Mouse (Mus musculus) WW6 (cell line): ENCODE measurements around the gene Anapc2.

Experiments used
- DNase-seq: peaks from one replicate; pipeline ENCODE4 v3.0.0-alpha.2; 2013; ENCODE audit warnings: low read depth, low spot score

Anapc2 gene

GRCm38 (mm10) chr2:25271827-25272511, at the start of gene Anapc2, which contains the start of gene Ssna1:
Gene Anapc2, plus strand, starts transcription at chr2:25272478.
Gene Ssna1, minus strand, starts transcription at chr2:25272438.
- peak; percentile 91 for DNase-seq

DNA sequence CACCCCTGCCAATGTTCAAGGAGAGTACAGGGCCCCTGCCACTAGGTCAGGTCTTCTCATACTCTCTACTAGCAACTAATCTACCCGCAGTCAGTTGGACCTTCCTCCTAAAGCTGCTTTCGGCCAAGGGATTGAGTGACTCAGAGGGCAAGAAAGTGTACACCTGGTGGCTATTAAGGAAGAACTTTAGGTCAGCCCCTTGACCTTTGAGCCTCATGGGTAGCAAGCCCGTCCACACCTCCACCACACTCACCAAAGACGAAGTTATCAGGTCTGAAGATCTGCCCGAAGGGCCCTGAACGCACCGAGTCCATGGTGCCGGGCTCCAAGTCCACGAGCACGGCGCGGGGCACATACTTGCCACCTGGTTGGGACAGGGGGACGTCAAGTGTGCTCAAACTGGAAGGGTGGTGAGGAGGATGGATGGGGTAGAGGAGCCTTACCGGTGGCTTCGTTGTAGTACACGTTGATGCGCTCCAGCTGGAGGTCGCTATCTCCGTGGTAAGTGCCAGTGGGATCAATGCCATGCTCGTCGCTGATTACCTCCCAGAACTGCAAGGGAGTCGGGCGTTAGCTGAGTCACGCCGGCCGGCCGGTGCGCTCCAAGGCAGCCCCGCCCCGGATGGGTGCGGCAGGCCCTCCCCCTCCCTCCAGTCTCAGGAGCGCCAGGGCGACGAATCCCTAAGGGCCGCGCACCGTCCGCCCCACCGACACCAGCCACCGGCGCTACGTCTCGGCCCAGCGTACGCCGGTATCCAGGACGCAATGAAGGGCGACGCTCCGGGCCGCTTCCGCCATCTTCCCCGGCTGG, 48.4 kb upstream of the Anapc2 start:
- no peak for DNase-seq

GRCm38 (mm10) chr2:25224492-25224765, 47.8 kb upstream of the Anapc2 start, which contains the start of gene Tubb4b:
Gene Tubb4b, minus strand, starts transcription at chr2:25224702.
- DNase-seq = no peak

- DNase-seq = peak; percentile 97
Observed at GRCm38 (mm10) chr2:25224766-25225752, 47.2 kb upstream of the Anapc2 start.

- DNase-seq = no peak
Observed at GRCm38 (mm10) chr2:25225811-25226379, 46.4 kb upstream of the Anapc2 start.

DNA sequence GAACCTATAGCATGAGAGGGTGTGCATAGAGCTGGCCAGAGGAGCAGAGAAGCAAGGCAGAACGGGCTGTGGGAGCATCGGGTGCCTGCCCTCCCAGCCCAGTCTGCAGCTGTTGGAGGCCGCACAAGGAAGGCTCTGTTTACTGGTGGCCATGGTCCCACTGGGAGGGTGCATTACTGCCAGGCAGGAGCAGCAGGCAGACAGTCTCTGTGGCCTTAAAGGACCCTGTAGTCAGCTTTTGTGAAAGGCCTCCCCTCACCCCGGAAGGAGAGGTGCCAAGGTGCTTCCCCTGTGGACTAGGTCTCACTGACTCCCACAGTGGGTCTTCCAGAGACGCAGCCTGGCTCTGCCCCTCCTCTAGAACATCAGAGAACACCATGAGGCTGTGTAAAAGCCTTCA, 45.4 kb upstream of the Anapc2 start:
- no peak for DNase-seq

DNA sequence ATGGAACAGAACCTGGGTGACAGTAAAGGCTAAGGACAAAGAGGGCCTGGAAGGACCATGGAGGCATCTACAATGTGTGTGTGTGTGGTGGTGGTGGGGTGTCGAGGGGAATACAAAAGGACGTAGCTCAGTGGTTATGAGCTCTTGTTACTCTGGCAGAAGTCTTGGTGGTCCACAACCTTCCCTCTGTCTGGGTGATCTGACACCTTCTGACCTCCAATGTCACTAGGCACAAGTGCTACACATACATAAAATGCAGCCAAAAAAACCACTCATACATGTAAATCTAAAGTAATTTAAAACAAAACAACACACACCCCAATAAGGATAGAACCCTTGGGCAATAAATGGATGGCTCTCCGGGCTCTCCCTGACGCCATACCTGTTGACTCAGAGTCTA, 44.9 kb upstream of the Anapc2 start:
- DNase-seq = no peak

- peak; percentile 69 for DNase-seq
Observed at GRCm38 (mm10) chr2:25228431-25228889, 43.8 kb upstream of the Anapc2 start.

DNA sequence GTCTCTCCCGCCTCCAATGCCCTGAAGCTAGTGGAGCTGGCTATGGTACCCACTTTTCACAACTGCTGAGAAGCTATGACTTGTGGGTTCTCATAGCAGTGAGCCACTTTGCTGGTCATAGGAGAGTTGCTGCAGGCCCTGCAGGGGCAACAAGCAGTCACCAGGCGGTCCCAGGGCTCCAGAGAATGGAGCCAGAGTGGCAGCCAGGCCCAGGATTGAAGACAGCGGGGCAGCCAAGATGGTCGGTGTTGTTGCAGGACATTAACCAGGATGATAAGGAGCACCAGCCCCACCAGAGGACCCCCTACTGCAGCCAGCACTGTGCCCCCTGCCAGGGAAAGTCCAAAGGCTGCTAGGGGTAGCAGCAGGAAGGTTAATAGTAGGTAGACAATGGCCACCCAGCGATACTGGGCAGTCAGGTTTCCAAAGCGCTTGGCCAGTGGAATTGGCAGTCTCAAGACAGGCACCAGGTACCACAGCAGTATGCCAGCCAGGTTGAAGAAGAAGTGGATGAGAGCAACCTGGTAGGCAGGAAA, 43.2 kb upstream of the Anapc2 start:
- no peak for DNase-seq

GRCm38 (mm10) chr2:25229582-25229981, 42.7 kb upstream of the Anapc2 start:
- DNase-seq = no peak

- DNase-seq = no peak
Observed at GRCm38 (mm10) chr2:25230581-25230980, 41.7 kb upstream of the Anapc2 start.

DNA sequence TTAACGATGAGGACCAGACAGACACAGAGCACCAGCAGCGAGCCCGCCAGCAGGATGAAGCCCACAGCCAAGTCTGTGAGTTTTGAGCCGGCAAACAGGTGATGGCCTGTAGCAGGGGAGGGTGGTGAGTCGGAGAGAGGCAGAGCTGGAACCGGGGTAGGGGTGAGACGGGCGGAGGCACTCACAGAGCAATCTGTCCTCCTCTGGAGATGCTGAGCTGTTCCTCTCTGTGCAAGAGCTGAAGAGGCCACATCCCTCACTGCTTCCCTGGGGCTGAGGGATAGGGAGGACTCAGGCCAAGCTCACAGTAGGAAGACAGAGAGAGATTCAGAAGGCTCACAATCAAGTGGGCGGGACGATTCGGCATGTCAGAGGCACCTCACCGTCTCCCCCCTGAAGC, 41.2 kb upstream of the Anapc2 start:
- DNase-seq = no peak

DNA sequence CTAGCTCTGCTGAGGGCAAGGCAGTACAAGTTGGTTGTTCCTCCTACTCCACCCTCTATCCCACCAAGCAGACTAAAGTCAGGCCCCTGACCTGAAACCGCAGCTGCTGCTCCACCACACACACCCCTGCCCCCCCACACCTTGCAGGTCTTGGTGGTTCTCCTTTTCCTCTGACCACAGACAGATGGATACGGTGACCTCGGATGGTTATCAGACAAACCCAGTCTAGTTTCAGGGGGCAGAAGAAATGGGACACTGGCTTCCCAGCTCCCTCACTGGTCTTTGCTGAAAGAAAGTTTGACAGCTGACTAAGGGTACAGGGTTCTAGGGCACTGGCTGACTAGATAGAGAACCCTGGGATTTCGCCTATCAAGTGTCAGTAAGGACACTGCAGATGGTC, 38.9 kb upstream of the Anapc2 start:
- no peak for DNase-seq

GRCm38 (mm10) chr2:25234050-25234449, 38.2 kb upstream of the Anapc2 start, which contains the start of gene Slc34a3:
Gene Slc34a3, minus strand, starts transcription at chr2:25234364.
- no peak for DNase-seq

- DNase-seq = no peak
Observed at GRCm38 (mm10) chr2:25234551-25235220, 37.6 kb upstream of the Anapc2 start.

DNA sequence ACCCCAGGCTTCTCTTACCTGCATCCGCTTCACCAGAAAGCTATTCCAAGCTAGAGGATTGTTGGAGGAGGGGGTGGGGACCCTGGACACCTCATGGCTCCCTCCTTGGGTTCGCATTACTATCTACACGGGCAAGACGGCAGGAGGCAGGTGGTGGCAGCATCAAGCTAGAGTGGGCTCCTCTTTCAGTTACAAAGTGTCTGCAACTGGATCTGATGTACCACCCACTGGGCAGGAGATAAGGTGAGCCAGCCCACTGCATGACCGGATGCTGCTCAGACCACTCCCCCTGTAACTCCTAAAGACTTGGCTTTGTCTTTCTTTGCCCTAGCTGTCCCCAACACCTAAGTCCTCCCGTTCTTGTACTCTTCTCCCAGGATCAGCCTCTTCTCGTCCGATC, 35.7 kb upstream of the Anapc2 start, which contains the start of gene Rnf224:
Gene Rnf224 (minus strand): TSS at position 174 of the 400 bp plus-strand sequence.
- no peak for DNase-seq

- DNase-seq = no peak
Observed at GRCm38 (mm10) chr2:25237522-25237921, 34.8 kb upstream of the Anapc2 start.

DNA sequence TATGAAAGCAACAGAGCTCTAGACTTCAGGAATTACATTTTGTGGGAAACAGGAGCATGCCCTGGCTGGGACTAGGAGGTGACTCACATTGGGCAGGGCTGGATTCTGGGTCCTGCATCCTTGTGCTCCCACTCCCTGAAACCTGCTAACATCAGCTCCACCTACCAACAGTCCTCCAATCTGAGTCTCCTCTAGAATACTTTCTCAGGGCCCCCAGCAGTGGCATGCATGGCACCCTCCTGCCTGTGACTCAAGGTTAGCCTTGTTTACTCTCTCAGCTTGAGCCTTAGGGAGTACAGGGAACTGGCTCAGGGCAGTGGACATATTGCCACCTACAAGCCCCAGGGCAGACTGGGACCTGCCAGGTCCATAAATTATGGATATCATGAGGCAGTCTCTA, 34.2 kb upstream of the Anapc2 start:
- DNase-seq = no peak

DNA sequence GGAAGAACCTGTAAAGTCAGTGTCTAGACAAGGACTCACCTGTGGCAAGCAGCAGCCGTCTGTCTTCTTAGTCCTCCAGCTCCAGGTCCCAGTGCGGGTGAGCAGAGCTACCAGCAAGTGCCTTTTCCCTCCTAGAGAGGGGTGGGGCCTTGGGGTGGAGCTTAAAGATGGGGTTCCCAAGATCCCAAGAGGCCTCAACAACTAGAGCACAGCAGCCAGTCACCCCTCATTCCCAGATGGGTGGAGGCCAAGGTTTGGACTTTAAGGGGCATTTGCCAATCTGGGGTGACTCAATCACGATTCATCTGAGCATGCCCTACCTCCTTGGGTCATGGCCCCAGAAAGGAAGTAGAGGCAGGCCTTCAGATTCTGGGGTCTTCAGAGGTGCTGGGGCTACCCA, 32.5 kb upstream of the Anapc2 start:
- DNase-seq = no peak

GRCm38 (mm10) chr2:25240310-25240709, 32.0 kb upstream of the Anapc2 start:
- no peak for DNase-seq
